ENCODE assay signal across 27 mouse cellular contexts in the genomic region with DNA sequence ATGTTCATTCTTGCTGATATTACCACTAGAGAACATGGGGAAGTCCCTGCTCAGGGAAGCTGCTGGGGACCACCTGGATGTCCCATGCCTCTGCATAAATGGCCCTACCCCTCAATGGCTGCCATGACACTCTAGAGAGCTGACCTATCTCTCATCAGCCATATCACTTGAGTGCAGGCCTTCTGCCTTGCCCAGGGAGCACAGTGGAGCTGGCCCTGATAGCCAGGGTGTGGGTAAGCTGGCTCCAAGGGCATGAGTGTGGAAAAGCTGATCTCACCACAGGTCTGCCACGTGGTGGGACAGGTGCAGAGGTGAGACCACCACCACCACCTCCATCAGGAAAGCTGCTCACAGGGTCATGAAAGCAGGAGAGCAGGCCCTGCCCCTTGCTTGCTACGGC. TPM values are rescaled to one million over a fixed set of nuclear protein-coding genes. Genes with fewer than 3 reads are reported as not detected.
A peak's percentile ranks its signal among the peaks of the same experiment; 100 is the strongest.
DNase-seq lines count a peak whose midpoint lies in the region; ATAC-seq lines count a peak whose summit lies in the region.
"Had no signal": no experiment of that assay in that cellular context is flagged by ENCODE, and none has a peak within 500 bp of the region (broad histone marks: within the 10 kb centered on the region; RNA-seq: fewer than 3 reads in every experiment).

No protein-coding gene starts in this region.

- DNase-seq in heart, embryonic 10.5 days (ENCODE audit: low spot score): peak; percentile 77
- DNase-seq in heart, postnatal 36 days: no peak
- no peak for DNase-seq in heart, postnatal 4 days
- DNase-seq in liver: no peak
- DNase-seq in liver, embryonic 13.5 days: no peak
- DNase-seq in layer of hippocampus, adult 9-11 months: no peak
- DNase-seq: adrenal gland, adult 2 months; adrenal gland, postnatal 10 days; adrenal gland, postnatal 25 days; cerebellum, adult 11 months; cerebellum, adult 18-20 months; cerebellum, adult 8-10 months; cerebellum, adult 9-11 months; cerebellum, postnatal 14 days; cerebellum, postnatal 36 days; embryo, embryonic 11 days had no signal

- WGBS in heart, embryonic 10.5 days: 76% methylated on average over 2 of the region's 2 CpGs
- WGBS in heart, embryonic 12.5 days: 51% methylated on average over 2 of the region's 2 CpGs
- 45% methylated on average over 2 of the region's 2 CpGs for WGBS in liver, embryonic 12.5 days (ENCODE audit: insufficient replicate concordance)
- WGBS in liver, embryonic 13.5 days (ENCODE audit: insufficient replicate concordance): 43% methylated on average over 2 of the region's 2 CpGs

- no peaks in the 10 kb centered on the region for H3K36me3 ChIP-seq in heart, embryonic 10.5 days
- H3K36me3 ChIP-seq in heart, embryonic 12.5 days: no peaks in the 10 kb centered on the region
- H3K36me3 ChIP-seq in liver, embryonic 12.5 days: no peaks in the 10 kb centered on the region
- no peaks in the 10 kb centered on the region for H3K36me3 ChIP-seq in liver, embryonic 13.5 days
- H3K36me3 ChIP-seq: embryonic facial prominence, embryonic 13.5 days; embryonic facial prominence, embryonic 15.5 days; forebrain, embryonic 10.5 days; forebrain, embryonic 12.5 days had no signal

- ATAC-seq in heart, embryonic 12.5 days (ENCODE audit: insufficient number of reproducible peaks, low FRiP score): peak; percentile 81
- peak; percentile 81 for ATAC-seq in liver, embryonic 12.5 days
- ATAC-seq in liver, embryonic 13.5 days (ENCODE audit: low read depth): peak; percentile 43; the same call in 1 of the 2 replicates
- ATAC-seq: forebrain, embryonic 14.5 days had no signal

- no peak overlapping the region for H3K4me2 ChIP-seq in heart, embryonic 12.5 days
- H3K4me2 ChIP-seq in liver, embryonic 12.5 days: no peak overlapping the region
- H3K4me2 ChIP-seq in liver, embryonic 13.5 days: no peak overlapping the region
- H3K4me2 ChIP-seq: embryonic facial prominence, embryonic 13.5 days; embryonic facial prominence, embryonic 15.5 days; forebrain, embryonic 12.5 days had no signal

- no peaks in the 10 kb centered on the region for H3K9me3 ChIP-seq in heart, embryonic 10.5 days
- H3K9me3 ChIP-seq in heart, embryonic 12.5 days (replicated peaks): 0 out of 2 replicates have a peak, but pooled peaks cover 3% of the 10 kb centered on the region
- no peaks in the 10 kb centered on the region for H3K9me3 ChIP-seq in liver, embryonic 12.5 days (replicated peaks)
- H3K9me3 ChIP-seq in liver, embryonic 13.5 days (replicated peaks): no peaks in the 10 kb centered on the region
- H3K9me3 ChIP-seq: embryonic facial prominence, embryonic 13.5 days; embryonic facial prominence, embryonic 15.5 days; forebrain, embryonic 10.5 days had no signal

- no peak overlapping the region; the same call in 1 of the 2 replicates for H3K27ac ChIP-seq in heart, embryonic 10.5 days
- no peak overlapping the region for H3K27ac ChIP-seq in heart, embryonic 12.5 days (ENCODE audit: poor library complexity, severe bottlenecking)
- no peak overlapping the region for H3K27ac ChIP-seq in liver, embryonic 12.5 days
- H3K27ac ChIP-seq in liver, embryonic 13.5 days: no peak overlapping the region
- H3K27ac ChIP-seq: embryonic facial prominence, embryonic 13.5 days; embryonic facial prominence, embryonic 15.5 days; forebrain, embryonic 10.5 days; forebrain, embryonic 12.5 days had no signal

- H3K27me3 ChIP-seq in heart, embryonic 10.5 days (ENCODE audit: insufficient read depth, poor library complexity, severe bottlenecking): no peaks in the 10 kb centered on the region
- no peaks in the 10 kb centered on the region for H3K27me3 ChIP-seq in heart, embryonic 12.5 days (replicated peaks)
- H3K27me3 ChIP-seq in liver, embryonic 12.5 days (replicated peaks): no peaks in the 10 kb centered on the region
- no peaks in the 10 kb centered on the region for H3K27me3 ChIP-seq in liver, embryonic 13.5 days
- H3K27me3 ChIP-seq: embryonic facial prominence, embryonic 13.5 days; embryonic facial prominence, embryonic 15.5 days had no signal

- no peaks in the 10 kb centered on the region for H3K4me1 ChIP-seq in heart, embryonic 10.5 days
- no peaks in the 10 kb centered on the region for H3K4me1 ChIP-seq in heart, embryonic 12.5 days (replicated peaks)
- no peaks in the 10 kb centered on the region for H3K4me1 ChIP-seq in liver, embryonic 12.5 days
- no peaks in the 10 kb centered on the region for H3K4me1 ChIP-seq in liver, embryonic 13.5 days (replicated peaks)
- H3K4me1 ChIP-seq: embryonic facial prominence, embryonic 13.5 days; embryonic facial prominence, embryonic 15.5 days; forebrain, embryonic 10.5 days; forebrain, embryonic 12.5 days had no signal

- no peak overlapping the region for H3K4me3 ChIP-seq in heart, embryonic 10.5 days
- no peak overlapping the region for H3K4me3 ChIP-seq in heart, embryonic 12.5 days
- no peak overlapping the region for H3K4me3 ChIP-seq in liver, embryonic 12.5 days
- no peak overlapping the region for H3K4me3 ChIP-seq in liver, embryonic 13.5 days (replicated peaks)
- H3K4me3 ChIP-seq: embryonic facial prominence, embryonic 13.5 days; embryonic facial prominence, embryonic 15.5 days; erythroblast, embryonic 14.5 days; forebrain, embryonic 10.5 days; forebrain, embryonic 12.5 days had no signal

- intact Hi-C loops in heart, postnatal 36 days (cut with DNase I): no loop called here

- no peak overlapping the region for H3K9ac ChIP-seq in heart, embryonic 12.5 days
- H3K9ac ChIP-seq in liver, embryonic 12.5 days: no peak overlapping the region
- H3K9ac ChIP-seq in liver, embryonic 13.5 days: no peak overlapping the region
- H3K9ac ChIP-seq: embryonic facial prominence, embryonic 13.5 days; embryonic facial prominence, embryonic 15.5 days; forebrain, embryonic 12.5 days had no signal

RNA-seq across cellular contexts. Expression of gene Cacna2d3, which starts 17.1 kb away (rescaled TPM):
- polyA plus RNA-seq in heart, embryonic 10.5 days (2016; fragmentation: Nextera tagmentation; extraction: Ambion mirVana): 1.1 and 1.3 TPM in 2 replicates
- 1 to 10 TPM in 1 of 2 experiments, under 1 TPM in 1; 0.47 to 1.2 TPM for total RNA-seq in heart, postnatal 36 days (2021)
- polyA plus RNA-seq in heart, embryonic 12.5 days (2016; fragmentation: Nextera tagmentation; extraction: Ambion mirVana): 0.85 and 1.3 TPM in 2 replicates
- under 1 TPM; 0.23 to 0.31 TPM for total RNA-seq in heart, postnatal 4 days (2021)
- polyA plus RNA-seq in liver, embryonic 12.5 days (2016; fragmentation: Nextera tagmentation; extraction: Ambion mirVana): 0.39 and 0.48 TPM in 2 replicates
- polyA plus RNA-seq in liver, embryonic 13.5 days (2015; fragmentation: Nextera tagmentation; extraction: Ambion mirVana): 0.12 and 0.16 TPM in 2 replicates
- total RNA-seq: common myeloid progenitor, adult 5-6 weeks; MEL had no signal
- polyA plus RNA-seq: C2C12 had no signal
